Comparison of ENCODE assay signal across 10 mouse cellular contexts in genomic region chr10:40177323-40177962, GRCm38 (mm10). TPM values are rescaled to one million over a fixed set of nuclear protein-coding genes. Genes with fewer than 3 reads are reported as not detected.
DNase-seq lines count a peak whose midpoint lies in the region; ATAC-seq and TF ChIP-seq lines count a peak whose summit lies in the region.
"Had no signal": no experiment of that assay in that cellular context is flagged by ENCODE, and none has a peak within 500 bp of the region (broad histone marks: within the 10 kb centered on the region; RNA-seq: fewer than 3 reads in every experiment).

No protein-coding gene starts in this region.

- H3K9me3 ChIP-seq in intestine, embryonic 16.5 days (ENCODE audit: control insufficient read depth, low read length), result no peaks in the 10 kb centered on the region
- H3K9me3 ChIP-seq in lung, postnatal 0 days (ENCODE audit: low read length), result no peaks in the 10 kb centered on the region
- no peaks in the 10 kb centered on the region for H3K9me3 ChIP-seq in hindbrain, embryonic 12.5 days (replicated peaks)
- H3K9me3 ChIP-seq: midbrain, embryonic 12.5 days had no signal

- ATAC-seq in intestine, embryonic 16.5 days, result peak; percentile 73
- ATAC-seq in lung, postnatal 0 days, result peak; percentile 82
- ATAC-seq in hindbrain, embryonic 12.5 days (ENCODE audit: low FRiP score), result no peak

- no peak overlapping the region for H3K4me3 ChIP-seq in intestine, embryonic 16.5 days (ENCODE audit: low read length)
- no peak overlapping the region for H3K4me3 ChIP-seq in lung, postnatal 0 days (ENCODE audit: low read depth, low read length)
- H3K4me3 ChIP-seq in hindbrain, embryonic 12.5 days, result no peak overlapping the region
- H3K4me3 ChIP-seq: midbrain, embryonic 12.5 days had no signal

- no peaks in the 10 kb centered on the region for H3K27me3 ChIP-seq in intestine, embryonic 16.5 days (replicated peaks; ENCODE audit: control insufficient read depth, insufficient read depth, low read length)
- H3K27me3 ChIP-seq in lung, postnatal 0 days (replicated peaks; ENCODE audit: insufficient read depth, low read length), result no peaks in the 10 kb centered on the region
- H3K27me3 ChIP-seq in hindbrain, embryonic 12.5 days, result no peaks in the 10 kb centered on the region
- H3K27me3 ChIP-seq: CH12.LX; midbrain, embryonic 12.5 days had no signal

- H3K4me1 ChIP-seq in intestine, embryonic 16.5 days (ENCODE audit: control insufficient read depth, insufficient read depth, low read length), result peaks cover 4% of the 10 kb centered on the region; the same call in 1 of the 2 replicates
- 0 out of 2 replicates have a peak, but pooled peaks cover 2% of the 10 kb centered on the region for H3K4me1 ChIP-seq in lung, postnatal 0 days (ENCODE audit: insufficient read depth, low read depth, low read length)
- H3K4me1 ChIP-seq in hindbrain, embryonic 12.5 days, result no peaks in the 10 kb centered on the region
- H3K4me1 ChIP-seq: midbrain, embryonic 12.5 days had no signal

- WGBS in intestine, embryonic 16.5 days, result 30% methylated on average over 6 of the region's 6 CpGs
- WGBS in lung, postnatal 0 days, result 5% methylated on average over 6 of the region's 6 CpGs
- WGBS in hindbrain, embryonic 12.5 days, result 64% methylated on average over 6 of the region's 6 CpGs

- no peak for TF ChIP-seq CTCF in lung, postnatal 0 days (IDR thresholded peaks at IDR 0.05)

- DNase-seq in cerebellum, postnatal 14 days, result peak; percentile 49 to 53
- DNase-seq in cerebellum, adult 11-12 months, result no peak
- peak; percentile 34 for DNase-seq in thymus, postnatal 25 days
- DNase-seq in thymus, postnatal 10 days (ENCODE audit: low spot score in 2 of 2), result no peak
- DNase-seq in lung, postnatal 0 days (ENCODE audit: low spot score), result peak; percentile 88
- no peak for DNase-seq in c-Kit-positive CD71-positive TER-119-positive erythroid progenitor cells, embryonic 14.5 days (ENCODE audit: low spot score)

- no peak overlapping the region for H3K4me2 ChIP-seq in intestine, embryonic 16.5 days (ENCODE audit: low read depth, low read length)
- no peak overlapping the region for H3K4me2 ChIP-seq in lung, postnatal 0 days (replicated peaks; ENCODE audit: low read depth, low read length)
- H3K4me2 ChIP-seq in hindbrain, embryonic 12.5 days (replicated peaks), result no peak overlapping the region
- H3K4me2 ChIP-seq: midbrain, embryonic 12.5 days had no signal

- no peak overlapping the region for H3K27ac ChIP-seq in intestine, embryonic 16.5 days (ENCODE audit: low read length)
- H3K27ac ChIP-seq in lung, postnatal 0 days (ENCODE audit: low read length), result no peak overlapping the region
- no peak overlapping the region for H3K27ac ChIP-seq in hindbrain, embryonic 12.5 days
- H3K27ac ChIP-seq: midbrain, embryonic 12.5 days had no signal

- no peak overlapping the region for H3K9ac ChIP-seq in intestine, embryonic 16.5 days (ENCODE audit: low read depth, low read length)
- H3K9ac ChIP-seq in lung, postnatal 0 days (replicated peaks; ENCODE audit: low read depth), result no peak overlapping the region
- H3K9ac ChIP-seq in hindbrain, embryonic 12.5 days, result no peak overlapping the region
- H3K9ac ChIP-seq: midbrain, embryonic 12.5 days had no signal

- H3K36me3 ChIP-seq in intestine, embryonic 16.5 days (ENCODE audit: control insufficient read depth, insufficient read depth, low read length), result no peaks in the 10 kb centered on the region
- no peaks in the 10 kb centered on the region for H3K36me3 ChIP-seq in lung, postnatal 0 days (ENCODE audit: insufficient read depth, low read length)
- no peaks in the 10 kb centered on the region for H3K36me3 ChIP-seq in hindbrain, embryonic 12.5 days
- H3K36me3 ChIP-seq: midbrain, embryonic 12.5 days had no signal

- no peak for TF ChIP-seq EP300 in lung, postnatal 0 days (IDR thresholded peaks at IDR 0.05)

RNA-seq across cellular contexts. Expression of gene Slc16a10, which starts 35.4 kb away (rescaled TPM):
- polyA plus RNA-seq in intestine, embryonic 16.5 days (2015; fragmentation: Nextera tagmentation; extraction: Ambion mirVana), result 48.2 and 61.4 TPM in 2 replicates
- 7.3 and 8.7 TPM in 2 replicates for polyA plus RNA-seq in lung, postnatal 0 days (2015; fragmentation: Nextera tagmentation; extraction: Ambion mirVana)
- 12.6 and 13.6 TPM in 2 replicates for polyA plus RNA-seq in hindbrain, embryonic 12.5 days (2016; fragmentation: Nextera tagmentation; extraction: Ambion mirVana)

Comparison
In these comparisons a context has a peak if more than half of its experiments do, and no peak if none do; other contexts are left out.
1. DNase-seq: peak in cerebellum, postnatal 14 days (2 of 2), thymus, postnatal 25 days (single experiment) and lung, postnatal 0 days (single experiment); none in cerebellum, adult 11-12 months (single experiment), thymus, postnatal 10 days (0 of 2) and c-Kit-positive CD71-positive TER-119-positive erythroid progenitor cells, embryonic 14.5 days (single experiment).